Mouse (Mus musculus): ENCODE measurements around the gene Gm7792. TPM values are rescaled to one million over a fixed set of nuclear protein-coding genes. Genes with fewer than 3 reads are reported as not detected.
"Not testable (repeated sequence)": the region's sequence is repeated elsewhere in the genome, so short reads cannot be mapped to it uniquely, and the experiment has no call there.

Gm7792 gene
- total RNA-seq (2014; rRNA removed) = not detected in 2 replicates
- not detected in 2 replicates for polyA plus RNA-seq (2015; fragmentation: Nextera tagmentation; extraction: Ambion mirVana)

GRCm38 (mm10) chr5:93843476-93843875 is at the start of gene Gm7792:
Gene Gm7792 (plus strand): TSS chr5:93843776.
- DNase-seq = not testable (repeated sequence)
- WGBS = 92% methylated on average over 1 of the region's 2 CpGs

More at GRCm38 (mm10) chr5:93843476-93843875, at the start of gene Gm7792:
- not testable (repeated sequence) for H3K27ac ChIP-seq (ENCODE audit: low read depth, low read length); H3K4me2 ChIP-seq (ENCODE audit: low read depth); H3K4me1 ChIP-seq (ENCODE audit: insufficient read depth); H3K4me3 ChIP-seq (ENCODE audit: low read depth, low read length); H3K9ac ChIP-seq; H3K9me3 ChIP-seq (ENCODE audit: low read length); H3K27me3 ChIP-seq (ENCODE audit: insufficient read depth, low read length); ATAC-seq; H3K36me3 ChIP-seq (ENCODE audit: insufficient read depth)

Other genes starting within 250 kb of the Gm7792 start
- gene C87414, start 172.2 kb upstream of the Gm7792 start, total RNA-seq (2014; rRNA removed) = not detected in 2 replicates
- not detected in 2 replicates for gene C87414, start 172.2 kb upstream of the Gm7792 start, polyA plus RNA-seq (2015; fragmentation: Nextera tagmentation; extraction: Ambion mirVana)
- gene Gm16429, start 85.3 kb downstream of the Gm7792 start, total RNA-seq (2014; rRNA removed) = not detected in 2 replicates
- gene Gm16429, start 85.3 kb downstream of the Gm7792 start, polyA plus RNA-seq (2015; fragmentation: Nextera tagmentation; extraction: Ambion mirVana) = not detected in 2 replicates
- gene BC061212, start 226.8 kb downstream of the Gm7792 start, total RNA-seq (2014; rRNA removed) = not detected in 2 replicates
- not detected in 2 replicates for gene BC061212, start 226.8 kb downstream of the Gm7792 start, polyA plus RNA-seq (2015; fragmentation: Nextera tagmentation; extraction: Ambion mirVana)
- not detected in 2 replicates for gene Gm6351, start 232.6 kb downstream of the Gm7792 start, total RNA-seq (2014; rRNA removed)
- not detected in 2 replicates for gene Gm6351, start 232.6 kb downstream of the Gm7792 start, polyA plus RNA-seq (2015; fragmentation: Nextera tagmentation; extraction: Ambion mirVana)